Mouse (Mus musculus) heart, adult 2 months (tissue): ENCODE measurements around the gene Pparg.

Experiments
- CTCF ChIP-seq: fragments of 200-600 bp; IDR thresholded peaks from 2 replicates; pipeline ENCODE4 v1.8.1; 2022; ENCODE audit warnings: antibody characterized with exemption, mild to moderate bottlenecking, moderate library complexity
- EP300 ChIP-seq: fragments of 200-500 bp; IDR thresholded peaks from 2 replicates; pipeline ENCODE4 v1.6.1; 2011; ENCODE audit warnings: low read depth, low read length, control low read depth; ENCODE audit not compliant: insufficient read depth
- POLR2A ChIP-seq: fragments of 200-500 bp; IDR thresholded peaks from 2 replicates; pipeline ENCODE4 v1.6.1; 2011; ENCODE audit warnings: mild to moderate bottlenecking, low read depth, low read length, control low read depth; ENCODE audit not compliant: insufficient read depth

- no peak for TF ChIP-seq CTCF
- TF ChIP-seq POLR2A, result no peak
- TF ChIP-seq EP300, result no peak
These were observed 37.8 kb upstream of the Pparg start for GRCm38 (mm10) chr6:115322956-115323355.
